Mouse (Mus musculus) testis, postnatal 14 days (tissue): ENCODE data around the gene Dolpp1.

Experiments
- DNase-seq: peaks from one replicate; pipeline ENCODE4 v3.0.0; 2021; ENCODE audit warnings: low spot score

Dolpp1 gene

GRCm38 (mm10) chr2:30377721-30378120, 14.3 kb upstream of the Dolpp1 start:
- no peak for DNase-seq

GRCm38 (mm10) chr2:30379307-30379706, 12.7 kb upstream of the Dolpp1 start:
- DNase-seq: no peak

DNA sequence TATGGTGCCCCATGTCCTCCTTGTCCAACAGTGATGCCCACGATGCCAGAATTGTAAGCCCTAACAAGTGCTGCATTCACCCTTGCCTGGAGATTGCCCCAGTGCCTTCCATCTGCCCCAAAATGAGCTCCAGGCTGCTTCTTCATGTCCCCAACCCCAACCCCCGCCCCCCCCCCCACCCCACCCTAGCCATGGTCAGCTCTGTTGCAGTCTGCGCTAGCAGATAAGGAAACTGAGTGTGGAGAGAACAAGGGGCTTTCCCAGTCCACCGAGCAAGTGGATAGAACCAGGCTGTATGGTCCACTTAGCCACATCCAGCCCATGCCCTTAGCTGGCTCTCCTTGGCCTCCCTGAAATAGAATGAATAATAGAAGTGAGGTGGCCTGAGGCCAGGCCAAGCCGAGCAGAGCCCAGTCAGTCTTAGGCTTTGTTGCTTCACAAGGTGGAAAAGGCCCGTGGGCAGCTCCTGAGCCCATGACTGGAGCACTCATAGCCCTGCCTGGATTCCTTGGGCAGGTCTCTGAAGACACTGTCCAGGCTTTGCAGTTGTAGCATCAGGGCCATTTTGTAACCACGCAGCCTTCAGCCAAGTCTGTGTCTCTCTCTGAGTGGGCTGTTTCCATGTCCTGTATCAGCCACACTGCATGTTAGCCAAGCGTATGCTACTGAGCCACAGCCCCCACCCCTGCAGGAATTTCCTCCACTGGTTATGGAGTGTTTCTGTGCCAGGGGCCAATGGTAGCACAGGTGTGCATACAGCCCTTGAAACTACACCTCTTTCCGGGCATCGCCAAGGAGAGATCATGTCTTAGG, 11.3 kb upstream of the Dolpp1 start:
- no peak for DNase-seq

DNA sequence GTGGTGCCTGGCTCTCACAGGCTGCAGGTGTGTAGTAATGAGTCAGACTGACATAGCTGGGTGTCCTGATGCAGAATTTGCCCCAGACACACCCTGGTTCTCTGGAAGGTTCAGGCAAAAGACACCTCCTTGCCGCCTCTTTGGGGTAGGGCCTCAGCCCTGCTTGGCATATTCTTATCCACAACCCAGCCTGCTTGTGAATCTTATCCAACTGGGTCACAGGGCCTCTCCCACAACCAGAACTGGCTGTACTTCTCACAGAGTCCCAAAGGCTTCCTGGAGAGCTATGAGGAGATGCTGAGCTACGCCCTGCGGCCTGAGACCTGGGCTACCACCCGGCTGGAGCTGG, 10.7 kb upstream of the Dolpp1 start:
- DNase-seq: no peak

DNA sequence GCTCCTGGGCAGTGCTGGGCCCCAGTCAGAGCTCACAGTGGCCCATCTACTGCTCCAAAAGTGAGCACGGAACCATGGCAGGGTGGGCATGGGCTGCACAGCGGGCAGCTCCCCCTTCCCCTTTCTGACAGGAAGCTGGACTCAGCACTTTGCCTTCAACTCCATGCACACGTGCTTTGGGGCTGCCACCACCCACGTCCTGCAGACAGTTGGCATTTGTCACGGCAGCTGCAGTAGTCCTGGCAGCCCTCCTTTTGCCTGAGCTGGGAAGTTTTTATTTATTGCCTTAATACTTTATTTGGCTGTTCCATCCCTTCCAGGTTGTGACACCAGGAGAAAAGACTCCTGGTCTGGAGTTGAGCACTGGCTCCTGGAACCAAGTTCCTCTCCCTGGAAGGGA, 7.2 kb upstream of the Dolpp1 start:
- DNase-seq: no peak

GRCm38 (mm10) chr2:30385591-30385990, 6.5 kb upstream of the Dolpp1 start:
- DNase-seq: no peak

GRCm38 (mm10) chr2:30386913-30387312, 5.1 kb upstream of the Dolpp1 start:
- no peak for DNase-seq

- no peak for DNase-seq
Measured at GRCm38 (mm10) chr2:30389000-30389399, 3.1 kb upstream of the Dolpp1 start.

GRCm38 (mm10) chr2:30392577-30393369, 719 bp downstream of the Dolpp1 start:
- DNase-seq: peak; percentile 66

DNA sequence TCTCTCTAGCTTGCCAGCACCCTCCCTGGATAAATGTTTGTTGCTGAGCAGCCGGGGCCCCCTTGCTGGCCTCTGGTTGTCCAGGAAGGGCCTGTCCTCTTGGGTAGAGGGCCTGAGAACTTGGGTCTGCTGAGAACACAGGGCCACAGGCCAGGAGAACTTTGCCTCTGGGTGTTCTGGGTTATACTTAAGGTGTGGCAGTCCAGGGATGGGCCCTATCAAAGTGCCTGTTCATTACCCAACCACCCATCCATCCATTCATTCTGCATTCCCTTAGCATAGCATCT, 1.3 kb downstream of the Dolpp1 start:
- DNase-seq: no peak

GRCm38 (mm10) chr2:30395757-30396156, 3.7 kb downstream of the Dolpp1 start:
- DNase-seq: no peak

DNA sequence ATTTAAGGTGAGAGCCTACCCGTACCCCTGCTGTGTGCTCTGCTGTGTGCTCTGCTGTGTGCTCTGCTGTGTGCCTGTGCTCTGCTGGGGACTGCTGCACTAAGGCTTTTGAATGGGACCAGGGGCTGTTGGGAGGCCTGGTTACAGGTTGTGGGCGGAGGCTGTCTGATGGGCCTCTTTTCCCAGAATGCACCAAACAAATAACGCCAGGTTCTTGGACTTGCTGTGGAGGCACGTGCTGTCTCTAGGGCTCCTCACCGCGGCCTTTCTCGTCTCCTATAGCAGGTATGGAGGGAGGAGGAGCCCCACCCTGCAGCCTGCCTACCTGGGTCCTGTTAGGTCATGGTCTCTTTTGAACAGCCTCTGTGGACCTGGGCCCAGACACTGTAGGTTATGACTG, 4.2 kb downstream of the Dolpp1 start:
- no peak for DNase-seq

DNA sequence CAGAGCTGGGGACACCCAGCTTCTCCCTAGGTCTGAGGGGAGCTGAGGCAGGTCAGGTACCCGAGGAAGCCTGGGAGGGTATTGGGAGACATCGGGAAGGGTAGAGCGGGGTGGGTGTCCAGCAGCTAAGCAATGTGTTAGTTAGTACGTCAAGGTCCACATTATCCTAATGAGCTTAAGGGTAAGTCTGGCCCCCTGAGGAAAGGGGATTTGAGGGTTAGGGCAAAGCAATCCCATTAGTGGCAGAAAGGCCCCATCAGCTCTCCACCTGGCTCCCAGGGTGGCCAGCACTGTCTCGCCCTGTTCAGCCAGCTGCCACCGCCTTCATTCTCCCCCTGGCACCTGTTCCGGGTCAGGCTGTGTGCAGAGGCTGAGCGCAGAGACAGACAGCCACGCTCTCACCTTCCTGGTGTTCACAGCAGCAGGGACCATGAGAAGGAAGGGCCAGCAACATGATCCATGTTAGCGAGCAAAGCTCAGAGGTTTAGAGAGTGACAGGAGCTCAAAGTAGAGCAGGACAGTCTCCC, 6.0 kb downstream of the Dolpp1 start:
- DNase-seq: no peak

DNA sequence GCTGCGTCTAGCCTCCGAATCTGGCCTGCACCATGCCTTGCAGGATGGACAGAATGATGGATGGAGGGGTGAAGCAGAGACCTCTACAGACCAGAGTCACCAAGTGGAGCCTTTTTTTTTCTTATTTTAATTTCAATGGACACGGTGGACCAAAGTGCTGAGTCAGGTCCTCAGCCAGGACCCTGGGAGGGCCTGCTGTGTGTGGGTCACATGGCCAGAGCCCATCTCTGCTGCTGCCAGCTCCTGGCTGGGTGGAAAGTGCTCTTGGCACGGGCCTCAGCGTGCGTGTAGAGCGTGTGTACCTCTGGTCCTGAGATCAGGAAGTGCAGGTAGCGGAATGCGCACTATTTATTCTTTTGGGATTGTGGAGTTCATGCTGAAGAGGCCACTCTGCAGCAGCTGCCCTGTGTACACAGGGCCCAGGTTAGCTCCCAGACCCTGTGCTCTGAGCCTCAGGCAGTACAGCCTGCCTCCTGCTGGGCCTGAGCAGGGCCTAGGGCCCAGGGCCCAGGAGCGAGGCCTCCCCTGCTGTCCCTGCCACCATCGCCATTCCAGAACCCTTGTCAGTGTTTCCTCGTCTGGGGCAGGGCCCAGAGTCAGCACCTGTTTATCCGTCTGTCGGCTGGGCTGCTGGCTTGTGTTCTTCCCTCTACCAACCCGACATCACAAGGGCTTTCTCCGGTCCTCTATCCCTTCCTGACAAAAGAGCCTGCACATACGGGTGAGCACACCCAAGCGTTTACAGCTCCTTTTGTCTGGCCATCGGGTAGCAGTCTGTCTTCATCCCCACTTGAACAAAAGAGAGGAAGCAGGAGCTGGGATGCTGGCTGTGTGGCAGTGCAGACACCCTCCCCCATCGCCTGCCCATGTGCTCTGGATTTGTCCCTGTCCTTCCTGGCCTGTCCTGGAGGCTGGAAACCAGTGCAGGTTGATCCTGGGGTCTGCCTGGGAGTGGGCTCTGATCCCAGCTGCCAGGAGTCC, 7.4 kb downstream of the Dolpp1 start:
- no peak for DNase-seq

DNA sequence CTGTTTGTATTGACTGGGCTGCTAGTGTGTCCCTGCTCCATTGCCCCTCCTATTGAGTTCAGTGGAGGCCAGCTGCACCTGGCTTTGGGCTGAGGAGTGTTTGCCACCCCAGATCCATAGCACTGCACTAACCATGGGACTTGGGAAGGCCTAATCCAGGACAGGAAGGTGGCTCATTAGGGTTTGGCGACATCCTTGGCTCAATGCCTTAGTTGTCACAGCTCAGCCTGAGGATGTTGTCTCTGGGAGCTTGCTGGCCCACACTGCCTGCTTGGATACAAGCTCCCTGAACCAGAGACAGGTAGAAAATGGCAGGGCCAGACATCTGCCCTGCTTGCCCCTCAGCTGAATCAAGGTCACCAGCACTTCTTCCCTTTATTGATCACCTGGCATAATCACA, 9.5 kb downstream of the Dolpp1 start:
- DNase-seq: no peak

DNA sequence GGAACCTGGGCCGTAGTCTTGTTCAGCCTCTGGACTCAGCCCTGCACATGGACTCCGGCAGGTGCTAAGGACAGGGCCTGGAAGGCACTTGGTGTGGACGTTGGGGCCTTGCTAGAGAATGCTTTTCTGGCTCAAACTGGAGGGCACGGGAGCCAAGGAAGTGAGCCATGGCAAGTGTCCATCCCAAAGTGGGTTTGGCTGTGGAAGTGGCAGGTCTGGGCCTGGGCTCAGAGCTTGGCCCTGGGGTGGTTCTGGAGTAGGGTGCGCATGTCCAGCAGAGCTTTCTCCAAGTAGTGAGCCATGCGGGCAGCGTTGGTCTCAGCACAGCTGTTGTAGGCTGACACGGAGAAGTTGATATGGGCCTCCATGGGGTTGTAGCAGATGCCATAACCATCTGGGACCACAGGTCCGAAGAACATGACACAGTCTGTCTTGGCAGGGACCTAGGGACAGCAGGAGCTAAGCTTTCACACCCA, 10.3 kb downstream of the Dolpp1 start:
- DNase-seq: no peak

DNA sequence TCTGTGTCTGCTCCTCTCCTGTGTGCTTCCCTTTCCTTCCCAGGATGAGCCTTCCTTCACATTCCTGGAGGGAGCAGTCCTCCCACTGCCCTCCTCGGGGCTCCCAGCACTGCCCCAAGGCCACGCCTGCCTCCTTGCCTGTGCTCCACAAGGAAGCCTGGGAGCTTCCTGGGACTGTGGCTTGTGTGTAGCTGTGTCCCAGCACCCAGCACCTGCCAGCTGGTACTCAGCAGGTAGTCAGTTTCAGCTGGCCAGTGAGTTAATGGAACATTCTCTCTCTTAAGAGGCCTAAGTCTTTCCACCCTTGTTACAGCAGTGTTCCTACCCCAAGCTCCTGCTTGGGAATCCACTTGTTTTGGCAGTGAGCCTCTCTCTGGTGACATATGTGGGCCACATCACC, 10.8 kb downstream of the Dolpp1 start:
- DNase-seq: no peak

DNA sequence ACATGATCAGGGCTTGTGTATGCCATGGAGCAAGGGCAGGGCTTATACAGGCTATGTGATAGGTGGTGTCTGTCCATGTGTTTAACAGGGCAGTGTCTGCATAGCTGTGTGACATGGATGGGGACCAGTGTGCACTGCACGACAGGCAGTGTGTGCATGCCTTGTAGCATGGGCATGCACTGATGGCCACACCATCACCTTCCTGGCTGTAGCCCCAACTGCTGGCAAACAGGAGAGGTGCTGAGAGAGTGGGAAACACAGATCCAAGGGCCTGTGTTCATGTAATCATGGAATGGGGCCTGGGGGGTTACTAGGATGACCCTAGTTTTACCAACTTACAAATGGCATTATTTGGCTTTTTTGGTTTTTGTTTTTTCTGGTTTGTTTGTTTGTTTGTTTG, 11.8 kb downstream of the Dolpp1 start:
- DNase-seq: no peak

- no peak for DNase-seq
Measured at GRCm38 (mm10) chr2:30407221-30407620, 15.2 kb downstream of the Dolpp1 start.

DNA sequence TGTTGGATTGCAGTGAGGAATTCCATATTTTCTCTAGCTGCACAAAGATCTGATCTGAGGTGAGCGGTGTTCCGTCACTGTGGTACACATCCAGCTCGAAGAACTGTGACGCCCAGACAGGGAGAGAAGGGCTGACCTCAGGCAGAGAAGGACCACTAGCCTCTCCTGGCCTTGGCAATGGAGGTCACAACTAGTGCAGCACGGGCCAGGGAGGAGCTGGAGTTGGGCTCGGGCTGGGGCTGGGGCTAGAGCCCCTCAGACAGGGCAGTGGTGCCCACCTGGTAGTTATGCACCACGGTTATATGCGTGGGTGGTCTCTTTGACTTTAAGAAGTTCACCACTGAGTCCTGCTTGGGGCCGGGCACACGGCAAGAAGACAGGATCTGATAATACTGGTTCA, 15.7 kb downstream of the Dolpp1 start:
- DNase-seq: no peak

DNA sequence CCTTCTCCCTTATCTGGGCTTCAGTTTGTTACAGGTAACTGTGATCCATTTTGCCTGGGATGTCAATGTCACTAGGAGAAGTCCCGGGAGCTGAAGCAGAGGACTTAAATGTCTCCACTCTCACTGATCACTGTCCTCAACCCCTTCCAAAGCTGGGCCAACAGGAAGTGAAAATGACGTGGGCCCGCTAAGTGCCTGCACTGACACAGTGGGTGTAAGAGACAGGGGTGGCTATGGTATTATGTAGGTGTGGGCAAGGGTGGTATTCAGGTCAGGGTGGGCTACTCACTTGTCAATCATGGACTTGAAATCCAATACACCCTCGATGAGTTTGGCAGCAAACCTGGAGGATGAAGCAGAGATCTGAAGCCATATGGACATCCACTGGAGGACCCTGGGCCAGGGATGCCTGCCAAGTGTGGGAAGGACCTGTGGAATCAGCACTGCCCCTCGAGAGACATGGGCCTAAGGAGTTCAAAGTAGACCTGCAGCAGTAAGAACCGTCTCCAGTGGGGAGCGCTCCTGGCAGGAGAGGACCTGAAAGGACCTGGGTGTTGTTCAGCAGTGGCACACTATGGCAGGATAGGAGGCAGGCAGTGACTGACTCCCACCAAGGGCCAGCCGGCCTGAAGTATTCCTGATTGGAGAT, 16.5 kb downstream of the Dolpp1 start:
- no peak for DNase-seq
